Mouse (Mus musculus) bone marrow, adult 2 months (tissue): ENCODE results near the gene Dthd1. TPM values are rescaled to one million over a fixed set of nuclear protein-coding genes. Genes with fewer than 3 reads are reported as not detected.

ENCODE experiments used
- H3K27ac ChIP-seq: fragments of 200-500 bp; 2 replicates; pipeline ENCODE4 v1.5.1; 2012; ENCODE audit warnings: low read depth, mild to moderate bottlenecking, control low read depth, inconsistent platforms, low read length; ENCODE audit not compliant: control insufficient read depth, poor library complexity, insufficient read depth
- H3K4me1 ChIP-seq: fragments of 200-500 bp; 2 replicates; pipeline ENCODE4 v1.6.1; 2011; ENCODE audit warnings: low read length; ENCODE audit not compliant: control insufficient read depth, insufficient read depth
- H3K4me3 ChIP-seq: fragments of 200-500 bp; replicated peaks from 2 replicates; pipeline ENCODE3; 2011; ENCODE audit warnings: mild to moderate bottlenecking, low read depth, low read length, control low read depth; ENCODE audit not compliant: control insufficient read depth
- CTCF ChIP-seq: fragments of 200-500 bp; IDR thresholded peaks from 2 replicates; pipeline ENCODE4 v1.5.1; 2011; ENCODE audit warnings: low read length, control low read depth; ENCODE audit not compliant: control insufficient read depth, insufficient read depth
- POLR2A ChIP-seq: fragments of 200-500 bp; IDR thresholded peaks from 2 replicates; pipeline ENCODE4 v1.6.1; 2011; ENCODE audit warnings: low read depth, mild to moderate bottlenecking, control low read depth, low read length, borderline replicate concordance; ENCODE audit not compliant: control insufficient read depth
- WGBS: fragments of 180-500 bp; shearing (Covaris S2); methylation state at CpG from one replicate; pipeline ENCODE4 v1.1.7; 2018; 5-methylcytosine and 5-hydroxymethylcytosine counted together
- polyA plus RNA-seq: library from polyadenylated mRNA; stranded (reverse); fragments of >200 nt; gene quantifications from 2 replicates; pipeline ENCODE4 v1.2.4, GENCODE M21; 2011; ENCODE audit warnings: low replicate concordance; ENCODE audit not compliant: missing spikeins, insufficient read depth, insufficient read length

The Dthd1 gene
- not detected in 2 replicates for polyA plus RNA-seq

DNA sequence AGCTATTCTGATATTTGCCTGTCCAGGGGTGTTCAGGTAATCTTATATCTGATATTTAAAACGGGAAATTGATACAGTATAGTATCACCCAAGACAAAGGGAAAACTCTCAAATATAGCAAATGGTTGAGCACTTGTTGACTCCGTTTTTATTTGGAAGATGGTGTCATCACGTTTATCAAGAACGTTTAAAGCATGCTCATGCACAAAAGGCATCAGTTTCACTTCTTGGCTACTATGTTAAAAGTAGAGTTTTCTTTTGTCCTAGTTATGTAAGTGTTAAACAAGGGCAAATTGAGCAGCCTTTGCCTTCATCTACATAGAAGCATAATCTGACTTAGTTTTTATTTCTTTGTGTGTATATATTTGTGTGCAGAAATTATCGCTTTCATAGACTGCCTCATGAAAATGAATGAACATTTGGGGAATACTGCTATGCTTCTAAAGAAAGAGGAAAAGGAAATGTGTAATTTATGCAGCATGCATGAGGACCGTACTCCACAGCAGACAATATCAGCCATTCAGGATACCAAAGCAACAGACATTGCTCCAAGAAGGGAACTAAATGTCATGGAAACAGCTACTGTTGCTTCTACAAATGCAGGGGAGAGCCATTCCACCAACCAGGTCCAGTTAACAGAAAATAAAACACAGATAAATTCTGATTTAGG is at the start of gene Dthd1:
TSS of gene Dthd1 (plus strand) at position 422 of the 670 bp plus-strand sequence.
- H3K4me3 ChIP-seq, result no peak within 1 kb of the TSS
- H3K4me1 ChIP-seq, result no peaks in the 10 kb centered on the region
- WGBS, result 76% methylated on average over 6 of the region's 6 CpGs
- no peak for TF ChIP-seq POLR2A
- no peak for TF ChIP-seq CTCF
- no peak within 1 kb of the TSS for H3K27ac ChIP-seq

- Histone ChIP-seq H3K4me3 (no peak overlapping the region), H3K4me1 (no peaks in the 10 kb centered on the region; the same call in 1 of the 2 replicates), H3K27ac (no peak overlapping the region)
- TF ChIP-seq CTCF (no peak), POLR2A (no peak)
- 30% methylated on average over 5 of the region's 5 CpGs for WGBS
These were observed 49.5 kb upstream of the Dthd1 start for GRCm38 (mm10) chr5:62764161-62764560.

GRCm38 (mm10) chr5:62765459-62765783 is 48.2 kb upstream of the Dthd1 start:
- Histone ChIP-seq H3K4me3 (peak overlapping the region; percentile 79), H3K27ac (peak overlapping the region; percentile 78), H3K4me1 (no peaks in the 10 kb centered on the region; the same call in 1 of the 2 replicates)
- TF ChIP-seq POLR2A, result no peak
- TF ChIP-seq CTCF, result no peak
- 12% methylated on average over 5 of the region's 5 CpGs for WGBS

- Histone ChIP-seq H3K4me3 (peak within 1 kb of the TSS; percentile 79), H3K27ac (peak within 1 kb of the TSS; percentile 78), H3K4me1 (no peaks in the 10 kb centered on the region; the same call in 1 of the 2 replicates)
- WGBS, result 2% methylated on average over 95 of the region's 106 CpGs
- TF ChIP-seq CTCF (no peak), POLR2A (no peak)
These were observed 47.6 kb upstream of the Dthd1 start, which contains the start of gene Arap2 for GRCm38 (mm10) chr5:62765784-62766701. Arap2 (minus strand) TSS chr5:62766159.

GRCm38 (mm10) chr5:62771775-62772599 is 41.6 kb upstream of the Dthd1 start:
- WGBS, result 30% methylated on average over 11 of the region's 11 CpGs
- Histone ChIP-seq H3K4me1 (no peaks in the 10 kb centered on the region; the same call in 1 of the 2 replicates), H3K27ac (no peak overlapping the region), H3K4me3 (no peak overlapping the region)
- TF ChIP-seq POLR2A (no peak), CTCF (no peak)

GRCm38 (mm10) chr5:62777804-62778203 is 35.8 kb upstream of the Dthd1 start:
- WGBS, result 83% methylated on average over 8 of the region's 8 CpGs
- Histone ChIP-seq H3K27ac (no peak overlapping the region), H3K4me3 (no peak overlapping the region), H3K4me1 (no peaks in the 10 kb centered on the region; the same call in 1 of the 2 replicates)
- TF ChIP-seq CTCF (no peak), POLR2A (no peak)

- TF ChIP-seq CTCF, result no peak
- no peak for TF ChIP-seq POLR2A
- no peak overlapping the region for H3K27ac ChIP-seq
- H3K4me3 ChIP-seq, result no peak overlapping the region
- H3K4me1 ChIP-seq, result no peaks in the 10 kb centered on the region; the same call in 1 of the 2 replicates
- WGBS, result 43% methylated on average over 5 of the region's 5 CpGs
These were observed 34.9 kb upstream of the Dthd1 start for GRCm38 (mm10) chr5:62778682-62779081.
